Mouse (Mus musculus): ENCODE data around the gene Cd274. TPM values are rescaled to one million over a fixed set of nuclear protein-coding genes. Genes with fewer than 3 reads are reported as not detected.
"Not testable (repeated sequence)": the region's sequence is repeated elsewhere in the genome, so short reads cannot be mapped to it uniquely, and the experiment has no call there.

The Cd274 gene
- polyA plus RNA-seq, 1 experiment from 2014 or later: 0.27 TPM

- H3K4me1 ChIP-seq (replicated peaks): no peaks in the 10 kb centered on the region
- H3K4me2 ChIP-seq (replicated peaks): no peak overlapping the region
- H3K9ac ChIP-seq (replicated peaks): no peak overlapping the region
- no peak overlapping the region for H3K4me3 ChIP-seq (replicated peaks)
- H3K27ac ChIP-seq: no peak overlapping the region
- peaks cover 6% of the 10 kb centered on the region; the same call in 1 of the 2 replicates for H3K9me3 ChIP-seq
- no peaks in the 10 kb centered on the region for H3K36me3 ChIP-seq
- no peaks in the 10 kb centered on the region for H3K27me3 ChIP-seq
- 94% methylated on average over 4 of the region's 4 CpGs for WGBS
- no peak for ATAC-seq
Observed at GRCm38 (mm10) chr19:29403251-29403650, 36.0 kb downstream of the Cd274 start.

DNA sequence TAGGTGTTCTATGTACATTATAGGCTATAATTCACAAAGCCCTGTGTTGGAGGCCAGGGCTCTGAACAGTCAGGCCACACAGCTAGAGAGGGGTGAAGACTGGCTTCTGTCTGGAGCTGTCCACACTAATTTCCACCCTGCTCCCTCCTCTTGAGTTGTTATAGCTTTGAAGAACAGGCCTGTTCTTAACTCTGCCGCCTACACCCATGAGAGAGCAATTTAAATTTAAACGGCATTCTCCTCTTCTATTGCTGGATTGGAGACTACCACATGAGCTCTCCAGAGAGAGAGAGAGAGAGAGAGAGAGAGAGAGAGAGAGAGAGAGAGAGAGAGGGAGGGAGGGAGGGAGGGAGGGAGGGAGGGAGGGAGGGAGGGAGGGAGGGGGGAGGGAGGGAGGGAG is 38.1 kb downstream of the Cd274 start:
- no peaks in the 10 kb centered on the region for H3K9me3 ChIP-seq
- no peaks in the 10 kb centered on the region for H3K4me1 ChIP-seq (replicated peaks)
- no peak overlapping the region for H3K9ac ChIP-seq (replicated peaks)
- ATAC-seq: no peak
- no peaks in the 10 kb centered on the region for H3K36me3 ChIP-seq
- no peak overlapping the region for H3K4me2 ChIP-seq (replicated peaks)
- no peak overlapping the region for H3K4me3 ChIP-seq (replicated peaks)
- WGBS: 62% methylated on average over 2 of the region's 2 CpGs
- no peak overlapping the region for H3K27ac ChIP-seq
- no peaks in the 10 kb centered on the region for H3K27me3 ChIP-seq

- Histone ChIP-seq H3K4me3 (replicated peaks) (no peak overlapping the region), H3K4me1 (replicated peaks) (no peaks in the 10 kb centered on the region), H3K4me2 (replicated peaks) (no peak overlapping the region), H3K9ac (replicated peaks) (no peak overlapping the region), H3K36me3 (no peaks in the 10 kb centered on the region), H3K27me3 (no peaks in the 10 kb centered on the region), H3K9me3 (no peaks in the 10 kb centered on the region), H3K27ac (no peak overlapping the region)
- 87% methylated on average over 18 of the region's 18 CpGs for WGBS
- ATAC-seq: no peak
Observed at GRCm38 (mm10) chr19:29406042-29407017, 39.1 kb downstream of the Cd274 start.

DNA sequence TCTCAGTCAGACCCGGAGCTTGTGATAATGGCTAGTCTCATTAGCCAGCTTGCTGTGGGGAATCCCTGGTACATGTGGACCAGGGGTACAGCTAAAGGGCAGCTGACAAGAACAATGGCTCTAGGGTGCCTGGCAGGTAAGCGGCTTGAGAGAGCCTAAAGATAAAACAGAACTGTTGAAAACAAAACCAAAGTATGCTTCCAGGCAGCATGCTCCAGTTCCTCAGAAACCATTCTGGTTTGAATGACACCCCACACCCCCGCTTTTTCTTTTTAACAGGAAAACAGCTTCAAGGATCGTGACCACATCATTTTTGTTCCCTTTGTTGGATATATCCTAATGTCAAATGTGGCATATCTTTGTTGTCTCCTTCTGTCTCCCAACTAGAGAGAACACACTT is 43.4 kb downstream of the Cd274 start, which contains the start of gene Pdcd1lg2:
Gene Pdcd1lg2, plus strand, starts transcription at position 301 of the 400 bp plus-strand sequence.
- no peaks in the 10 kb centered on the region for H3K9me3 ChIP-seq
- H3K36me3 ChIP-seq: no peaks in the 10 kb centered on the region
- H3K4me2 ChIP-seq (replicated peaks): no peak within 1 kb of the TSS
- H3K4me3 ChIP-seq (replicated peaks): no peak within 1 kb of the TSS
- ATAC-seq: no peak
- no peak within 1 kb of the TSS for H3K27ac ChIP-seq
- H3K4me1 ChIP-seq (replicated peaks): no peaks in the 10 kb centered on the region
- 91% methylated on average over 4 of the region's 4 CpGs for WGBS
- no peak within 1 kb of the TSS for H3K9ac ChIP-seq (replicated peaks)
- no peaks in the 10 kb centered on the region for H3K27me3 ChIP-seq

GRCm38 (mm10) chr19:29412476-29413420 is 45.5 kb downstream of the Cd274 start:
- ATAC-seq: no peak
- Histone ChIP-seq H3K27me3 (no peaks in the 10 kb centered on the region), H3K9ac (replicated peaks) (no peak overlapping the region), H3K27ac (no peak overlapping the region), H3K36me3 (no peaks in the 10 kb centered on the region), H3K9me3 (no peaks in the 10 kb centered on the region), H3K4me2 (replicated peaks) (no peak overlapping the region), H3K4me1 (replicated peaks) (no peaks in the 10 kb centered on the region), H3K4me3 (replicated peaks) (no peak overlapping the region)
- WGBS: 89% methylated on average over 6 of the region's 6 CpGs

GRCm38 (mm10) chr19:29414513-29414912 is 47.3 kb downstream of the Cd274 start:
- Histone ChIP-seq H3K27ac (no peak overlapping the region), H3K4me3 (replicated peaks) (no peak overlapping the region), H3K9me3 (no peaks in the 10 kb centered on the region), H3K9ac (replicated peaks) (no peak overlapping the region), H3K27me3 (no peaks in the 10 kb centered on the region), H3K4me1 (replicated peaks) (no peaks in the 10 kb centered on the region), H3K4me2 (replicated peaks) (no peak overlapping the region), H3K36me3 (no peaks in the 10 kb centered on the region)
- WGBS: 86% methylated on average over 3 of the region's 3 CpGs
- no peak for ATAC-seq

DNA sequence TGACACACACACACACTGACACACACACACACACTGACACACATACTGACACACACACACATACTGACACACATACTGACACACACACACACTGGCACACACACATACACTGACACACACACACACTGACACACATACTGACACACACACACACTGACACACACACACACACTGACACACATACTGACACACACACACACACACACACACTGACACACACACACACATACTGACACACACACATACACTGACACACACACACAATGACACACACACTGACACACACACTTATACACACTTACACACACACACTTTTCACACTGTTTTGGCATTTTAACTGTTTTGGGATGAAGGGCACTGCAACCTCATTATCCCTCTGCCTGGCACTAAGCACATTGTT is 47.7 kb downstream of the Cd274 start:
- H3K4me1 ChIP-seq (replicated peaks); H3K27ac ChIP-seq; H3K9me3 ChIP-seq; ATAC-seq; H3K27me3 ChIP-seq; H3K4me3 ChIP-seq (replicated peaks); H3K9ac ChIP-seq (replicated peaks); H3K36me3 ChIP-seq; H3K4me2 ChIP-seq (replicated peaks): not testable (repeated sequence)

DNA sequence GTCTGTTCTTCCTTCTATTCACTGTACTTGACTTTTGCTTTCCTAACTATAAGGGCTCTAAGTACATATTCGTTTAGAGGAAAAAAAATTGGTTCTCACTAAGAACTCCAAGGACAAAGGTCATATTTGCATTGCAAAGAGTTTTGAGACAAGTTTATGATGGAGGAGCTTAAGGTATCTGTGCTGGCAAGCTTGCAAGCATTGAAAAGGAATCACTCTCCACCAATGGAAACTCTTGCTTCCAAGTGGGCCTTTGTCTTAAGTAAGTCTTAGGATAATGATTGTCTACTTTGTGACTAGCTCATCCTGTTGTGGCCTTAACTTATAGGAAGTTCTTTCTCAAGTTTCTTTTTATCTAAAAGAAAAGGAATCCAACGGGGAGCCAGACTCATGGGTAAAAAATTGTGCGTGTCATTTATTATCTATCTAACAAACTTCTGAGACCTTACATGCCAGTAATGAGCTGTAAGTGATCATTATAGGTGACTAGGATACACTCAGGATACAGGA is 49.2 kb downstream of the Cd274 start:
- Histone ChIP-seq H3K27me3 (no peaks in the 10 kb centered on the region), H3K4me2 (replicated peaks) (no peak overlapping the region), H3K9ac (replicated peaks) (no peak overlapping the region), H3K27ac (no peak overlapping the region), H3K4me3 (replicated peaks) (no peak overlapping the region), H3K4me1 (replicated peaks) (no peaks in the 10 kb centered on the region), H3K36me3 (no peaks in the 10 kb centered on the region), H3K9me3 (no peaks in the 10 kb centered on the region)
- WGBS: 82% methylated on average over 3 of the region's 3 CpGs
- ATAC-seq: no peak

GRCm38 (mm10) chr19:29417188-29417587 is 49.9 kb downstream of the Cd274 start:
- Histone ChIP-seq H3K9me3 (no peaks in the 10 kb centered on the region), H3K27ac (no peak overlapping the region), H3K4me1 (replicated peaks) (no peaks in the 10 kb centered on the region), H3K4me2 (replicated peaks) (no peak overlapping the region), H3K36me3 (no peaks in the 10 kb centered on the region), H3K4me3 (replicated peaks) (no peak overlapping the region), H3K9ac (replicated peaks) (no peak overlapping the region), H3K27me3 (no peaks in the 10 kb centered on the region)
- ATAC-seq: no peak
- 69% methylated on average over 2 of the region's 2 CpGs for WGBS

GRCm38 (mm10) chr19:29417894-29418293 is 50.6 kb downstream of the Cd274 start:
- no peaks in the 10 kb centered on the region for H3K36me3 ChIP-seq
- no peak for ATAC-seq
- WGBS: 87% methylated on average over 2 of the region's 2 CpGs
- no peak overlapping the region for H3K4me2 ChIP-seq (replicated peaks)
- H3K4me3 ChIP-seq (replicated peaks): no peak overlapping the region
- no peak overlapping the region for H3K27ac ChIP-seq
- H3K4me1 ChIP-seq (replicated peaks): no peaks in the 10 kb centered on the region
- H3K27me3 ChIP-seq: no peaks in the 10 kb centered on the region
- H3K9ac ChIP-seq (replicated peaks): no peak overlapping the region
- no peaks in the 10 kb centered on the region for H3K9me3 ChIP-seq

- H3K36me3 ChIP-seq: no peaks in the 10 kb centered on the region
- no peaks in the 10 kb centered on the region for H3K4me1 ChIP-seq (replicated peaks)
- H3K27me3 ChIP-seq: no peaks in the 10 kb centered on the region
- H3K4me2 ChIP-seq (replicated peaks): no peak overlapping the region
- ATAC-seq: no peak
- H3K27ac ChIP-seq: no peak overlapping the region
- no peak overlapping the region for H3K9ac ChIP-seq (replicated peaks)
- H3K9me3 ChIP-seq: no peaks in the 10 kb centered on the region
- 48% methylated on average over 9 of the region's 9 CpGs for WGBS
- no peak overlapping the region for H3K4me3 ChIP-seq (replicated peaks)
Observed at GRCm38 (mm10) chr19:29418661-29419115, 51.4 kb downstream of the Cd274 start.

GRCm38 (mm10) chr19:29419506-29419905 is 52.3 kb downstream of the Cd274 start:
- no peaks in the 10 kb centered on the region for H3K36me3 ChIP-seq
- 78% methylated on average over 3 of the region's 3 CpGs for WGBS
- no peaks in the 10 kb centered on the region for H3K9me3 ChIP-seq
- H3K4me1 ChIP-seq (replicated peaks): no peaks in the 10 kb centered on the region
- no peak for ATAC-seq
- no peak overlapping the region for H3K9ac ChIP-seq (replicated peaks)
- H3K4me3 ChIP-seq (replicated peaks): no peak overlapping the region
- H3K27me3 ChIP-seq: no peaks in the 10 kb centered on the region
- H3K4me2 ChIP-seq (replicated peaks): no peak overlapping the region
- H3K27ac ChIP-seq: no peak overlapping the region
